Mouse (Mus musculus) ES-Bruce4 (cell line): ENCODE data around the gene Ppp3r1.

Experiments
- CTCF ChIP-seq: IDR thresholded peaks from one replicate; pipeline ENCODE4 v1.8.1; 2011; ENCODE audit warnings: low read depth, low read length
- EP300 ChIP-seq: IDR thresholded peaks from 2 replicates; pipeline ENCODE4 v1.6.1; 2011; ENCODE audit warnings: low read depth, low read length; ENCODE audit not compliant: insufficient read depth
- POLR2A ChIP-seq: IDR thresholded peaks from one replicate; pipeline ENCODE4 v1.8.1; 2011; ENCODE audit warnings: low read length; ENCODE audit not compliant: insufficient read depth

GRCm38 (mm10) chr11:17180753-17181152 is 21.7 kb downstream of the Ppp3r1 start:
- TF ChIP-seq POLR2A (no peak), CTCF (no peak), EP300 (no peak)
